Mouse (Mus musculus) intestine, embryonic 16.5 days (tissue): ENCODE data around the gene Plekhh2. TPM values are rescaled to one million over a fixed set of nuclear protein-coding genes. Genes with fewer than 3 reads are reported as not detected.
A peak's percentile ranks its signal among the peaks of the same experiment; 100 is the strongest.

Source experiments
- ATAC-seq: fragments of 200-750 bp; cut with Nextera tagmentation; 2 replicates; pipeline ENCODE4 v1.8.0; 2017; ENCODE audit warnings: moderate TSS enrichment, moderate library complexity
- H3K27ac ChIP-seq: fragments of 300-500 bp; sonication (generic); 2 replicates; pipeline ENCODE4 v1.5.1; 2014; ENCODE audit warnings: mild to moderate bottlenecking, low read length
- H3K27me3 ChIP-seq: fragments of 300-500 bp; sonication (generic); replicated peaks from 2 replicates; pipeline ENCODE4 v1.6.1; 2014; ENCODE audit warnings: low read length, control low read depth, mixed read lengths; ENCODE audit not compliant: control insufficient read depth, insufficient read depth
- H3K36me3 ChIP-seq: fragments of 300-500 bp; sonication (generic); 2 replicates; pipeline ENCODE4 v1.6.1; 2014; ENCODE audit warnings: low read length, control low read depth; ENCODE audit not compliant: control insufficient read depth, insufficient read depth
- H3K4me1 ChIP-seq: fragments of 300-500 bp; sonication (generic); 2 replicates; pipeline ENCODE4 v1.6.1; 2014; ENCODE audit warnings: low read length, control low read depth, mixed read lengths; ENCODE audit not compliant: control insufficient read depth, insufficient read depth
- H3K4me2 ChIP-seq: fragments of 300-500 bp; sonication (generic); 2 replicates; pipeline ENCODE4 v1.6.1; 2014; ENCODE audit warnings: low read depth, low read length, control low read depth
- H3K4me3 ChIP-seq: fragments of 300-500 bp; sonication (generic); 2 replicates; pipeline ENCODE4 v1.5.1; 2014; ENCODE audit warnings: mild to moderate bottlenecking, low read length
- H3K9ac ChIP-seq: fragments of 300-500 bp; sonication (generic); 2 replicates; pipeline ENCODE4 v1.6.1; 2014; ENCODE audit warnings: low read depth, low read length
- H3K9me3 ChIP-seq: fragments of 300-500 bp; sonication (generic); 2 replicates; pipeline ENCODE4 v1.6.1; 2016; ENCODE audit warnings: low read length, control low read depth; ENCODE audit not compliant: control insufficient read depth
- WGBS: fragments of 180-500 bp; shearing (Covaris S2); extraction: QIAGEN DNeasy Blood & Tissue Kit; methylation state at CpG from one replicate; pipeline ENCODE4 v1.1.7; 2014; 5-methylcytosine and 5-hydroxymethylcytosine counted together
- polyA plus RNA-seq: library from polyadenylated mRNA; unstranded; fragments of >200 nt; fragmentation: Nextera tagmentation; extraction: Ambion mirVana; gene quantifications from 2 replicates; pipeline ENCODE4 v1.2.1, GENCODE M21; 2015

Plekhh2 gene
- polyA plus RNA-seq, 1 experiment from 2014 or later = 6.1 TPM

DNA sequence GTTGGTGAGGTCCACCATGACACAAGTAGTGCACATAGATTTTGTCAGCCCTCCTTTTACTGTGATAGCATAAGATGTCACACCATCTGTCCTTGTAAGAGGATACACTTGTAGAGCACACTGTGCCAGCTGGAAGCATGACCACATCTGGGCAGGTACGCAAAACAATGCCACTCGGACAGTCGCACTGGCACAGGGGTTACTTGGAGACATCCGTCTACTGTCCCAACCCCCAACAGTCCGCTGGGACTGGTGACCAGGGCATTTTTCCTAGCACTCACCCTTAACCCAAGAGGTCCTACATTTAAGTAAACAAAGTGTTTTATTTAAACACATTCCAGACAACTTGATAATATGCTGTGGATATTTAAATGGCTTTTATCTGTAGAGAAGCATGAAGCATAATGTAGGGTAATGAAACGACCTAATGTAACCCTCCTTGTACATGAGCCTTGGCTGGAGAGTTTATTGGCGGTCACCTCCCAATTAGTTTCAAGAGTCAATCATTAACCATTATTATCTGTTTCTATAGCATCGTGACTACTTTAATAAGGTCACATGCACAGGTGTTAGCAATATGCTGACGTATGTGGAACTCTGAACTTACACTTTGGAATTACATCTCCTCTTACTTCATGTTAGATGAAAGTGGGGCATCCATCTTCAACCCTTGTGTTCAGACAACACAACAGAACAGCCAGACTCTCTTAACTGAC, 138.8 kb downstream of the Plekhh2 start:
- peaks cover 13% of the 10 kb centered on the region for H3K4me1 ChIP-seq
- H3K4me2 ChIP-seq = no peak overlapping the region
- no peaks in the 10 kb centered on the region for H3K36me3 ChIP-seq
- H3K27me3 ChIP-seq = no peaks in the 10 kb centered on the region
- ATAC-seq = peak; percentile 89
- H3K4me3 ChIP-seq = no peak overlapping the region
- no peak overlapping the region for H3K27ac ChIP-seq
- 71% methylated on average over 9 of the region's 9 CpGs for WGBS
- no peak overlapping the region for H3K9ac ChIP-seq
- H3K9me3 ChIP-seq = no peaks in the 10 kb centered on the region

- Histone ChIP-seq H3K4me2 (no peak overlapping the region), H3K9ac (no peak overlapping the region), H3K4me1 (peaks cover 6% of the 10 kb centered on the region; the same call in 1 of the 2 replicates), H3K27ac (no peak overlapping the region), H3K9me3 (no peaks in the 10 kb centered on the region), H3K4me3 (no peak overlapping the region), H3K36me3 (no peaks in the 10 kb centered on the region), H3K27me3 (no peaks in the 10 kb centered on the region)
- WGBS = 91% methylated on average over 9 of the region's 9 CpGs
- no peak for ATAC-seq
Measured at GRCm38 (mm10) chr17:84653544-84653943, 141.8 kb downstream of the Plekhh2 start.

DNA sequence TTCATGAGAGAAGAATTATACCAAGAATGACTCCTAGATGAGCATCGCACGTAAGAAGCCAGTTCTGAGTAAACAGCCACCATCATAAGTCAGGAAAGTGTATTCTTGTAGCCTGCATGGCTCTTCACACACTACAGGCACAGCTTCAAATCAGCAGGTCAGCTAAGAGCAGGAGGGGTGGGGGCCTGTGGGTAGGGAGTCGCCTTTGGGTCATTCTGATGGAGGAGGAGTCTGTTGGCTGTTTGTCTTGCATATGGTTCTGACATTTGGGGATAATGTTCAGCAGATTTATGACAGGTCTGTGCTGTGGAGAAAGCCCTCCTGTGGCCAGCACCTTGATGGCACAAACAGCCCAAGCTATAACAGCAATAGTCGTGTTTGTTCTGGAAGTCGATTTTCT, 144.5 kb downstream of the Plekhh2 start:
- Histone ChIP-seq H3K4me2 (no peak overlapping the region), H3K4me3 (no peak overlapping the region), H3K4me1 (peaks cover 6% of the 10 kb centered on the region; the same call in 1 of the 2 replicates), H3K36me3 (no peaks in the 10 kb centered on the region), H3K9ac (no peak overlapping the region), H3K9me3 (no peaks in the 10 kb centered on the region), H3K27me3 (no peaks in the 10 kb centered on the region), H3K27ac (no peak overlapping the region)
- no peak for ATAC-seq
- WGBS = 61% methylated on average over 5 of the region's 5 CpGs

DNA sequence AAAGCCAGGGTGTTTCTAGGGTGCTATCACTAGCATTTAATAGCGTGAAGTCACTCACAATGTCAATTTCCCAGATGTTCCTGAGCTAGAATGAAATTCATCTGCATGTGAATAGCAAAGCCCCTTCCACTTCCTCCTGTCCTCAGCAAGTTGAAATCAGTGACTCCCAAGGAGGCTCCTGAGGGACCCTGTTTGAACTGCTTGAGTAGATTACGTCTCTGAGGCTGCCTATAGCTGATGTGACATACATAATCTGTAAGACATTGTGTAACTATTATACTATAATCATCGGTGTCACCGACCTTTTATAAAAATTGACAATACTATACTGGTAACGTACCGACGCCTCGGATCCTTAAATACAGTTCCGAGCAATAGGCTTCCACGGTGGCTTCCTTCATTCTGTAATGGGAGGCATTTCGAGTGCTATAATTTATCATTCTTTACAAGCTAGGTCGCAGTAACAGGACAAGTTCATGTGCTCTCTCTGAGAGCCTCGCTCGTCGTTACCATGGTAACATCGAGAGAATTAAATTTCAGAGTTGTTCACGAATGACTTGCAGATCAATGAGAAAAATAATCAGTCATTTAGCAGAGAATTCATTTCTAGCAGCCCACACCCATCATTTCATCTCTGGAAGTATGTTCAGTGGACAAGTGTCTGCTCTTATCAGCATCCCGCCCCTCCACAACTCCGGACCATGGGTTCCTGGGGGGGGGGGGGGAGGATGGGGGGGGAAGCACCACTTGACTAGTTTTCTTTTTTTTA, 145.1 kb downstream of the Plekhh2 start:
- WGBS = 56% methylated on average over 19 of the region's 19 CpGs
- H3K27me3 ChIP-seq = no peaks in the 10 kb centered on the region
- H3K9ac ChIP-seq = no peak overlapping the region
- no peaks in the 10 kb centered on the region for H3K9me3 ChIP-seq
- no peak overlapping the region for H3K4me3 ChIP-seq
- no peak overlapping the region for H3K27ac ChIP-seq
- no peak overlapping the region for H3K4me2 ChIP-seq
- H3K4me1 ChIP-seq = peaks cover 9% of the 10 kb centered on the region
- no peaks in the 10 kb centered on the region for H3K36me3 ChIP-seq
- ATAC-seq = no peak

DNA sequence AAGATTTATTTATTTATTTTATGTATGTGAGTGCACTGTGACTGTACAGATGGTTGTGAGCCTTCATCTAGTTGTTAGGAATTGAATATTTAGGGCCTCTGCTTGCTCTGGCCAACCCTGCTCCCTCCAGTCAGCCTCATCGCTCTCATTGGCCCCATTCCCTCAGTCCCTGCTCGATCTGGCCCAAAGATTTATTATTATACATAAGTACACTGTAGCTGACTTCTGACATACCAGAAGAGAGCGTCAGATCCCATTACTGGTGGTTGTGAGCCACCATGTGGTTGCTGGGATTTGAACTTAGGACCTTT, 145.7 kb downstream of the Plekhh2 start:
- Histone ChIP-seq H3K27ac (no peak overlapping the region), H3K9me3 (no peaks in the 10 kb centered on the region), H3K36me3 (no peaks in the 10 kb centered on the region), H3K4me3 (no peak overlapping the region), H3K9ac (no peak overlapping the region), H3K4me1 (peaks cover 13% of the 10 kb centered on the region), H3K27me3 (no peaks in the 10 kb centered on the region), H3K4me2 (no peak overlapping the region)
- 59% methylated on average over 3 of the region's 3 CpGs for WGBS
- no peak for ATAC-seq

GRCm38 (mm10) chr17:84657782-84658181, 146.1 kb downstream of the Plekhh2 start:
- Histone ChIP-seq H3K4me2 (no peak overlapping the region), H3K9ac (no peak overlapping the region), H3K9me3 (no peaks in the 10 kb centered on the region), H3K4me1 (peaks cover 13% of the 10 kb centered on the region), H3K36me3 (no peaks in the 10 kb centered on the region), H3K27ac (no peak overlapping the region), H3K27me3 (no peaks in the 10 kb centered on the region), H3K4me3 (no peak overlapping the region)
- 64% methylated on average over 7 of the region's 7 CpGs for WGBS
- no peak for ATAC-seq

- Histone ChIP-seq H3K4me1 (peaks cover 13% of the 10 kb centered on the region), H3K4me2 (no peak overlapping the region), H3K9ac (no peak overlapping the region), H3K27me3 (no peaks in the 10 kb centered on the region), H3K36me3 (no peaks in the 10 kb centered on the region), H3K9me3 (no peaks in the 10 kb centered on the region), H3K27ac (no peak overlapping the region), H3K4me3 (no peak overlapping the region)
- WGBS = 33% methylated on average over 5 of the region's 5 CpGs
- ATAC-seq = no peak
Measured at GRCm38 (mm10) chr17:84658195-84658594, 146.5 kb downstream of the Plekhh2 start.

DNA sequence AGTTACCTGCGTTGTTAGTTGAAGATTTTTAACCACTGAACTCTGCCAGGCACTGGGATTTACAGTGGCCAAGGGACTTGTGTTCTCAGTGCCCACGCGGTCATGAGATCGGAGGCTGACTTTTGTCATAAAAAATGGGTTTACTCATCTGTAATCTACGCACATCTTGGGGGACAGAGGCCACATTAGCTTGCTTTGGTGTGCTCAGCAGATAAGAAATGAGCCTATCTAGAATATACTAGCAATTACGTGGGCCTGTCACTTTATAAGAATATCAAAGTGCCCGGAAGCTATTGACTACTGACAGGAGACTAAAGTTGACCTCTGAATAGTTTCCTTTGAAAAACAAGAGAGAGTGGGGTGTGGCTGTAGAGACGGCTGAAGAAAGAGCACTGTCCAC, 147.3 kb downstream of the Plekhh2 start:
- 58% methylated on average over 8 of the region's 8 CpGs for WGBS
- H3K27ac ChIP-seq = peak overlapping the region; percentile 65
- peak; percentile 69 for ATAC-seq
- peak overlapping the region; percentile 7; the same call in 1 of the 2 replicates for H3K4me2 ChIP-seq
- no peaks in the 10 kb centered on the region for H3K36me3 ChIP-seq
- H3K9ac ChIP-seq = no peak overlapping the region
- H3K27me3 ChIP-seq = no peaks in the 10 kb centered on the region
- no peaks in the 10 kb centered on the region for H3K9me3 ChIP-seq
- no peak overlapping the region for H3K4me3 ChIP-seq
- peaks cover 16% of the 10 kb centered on the region for H3K4me1 ChIP-seq

DNA sequence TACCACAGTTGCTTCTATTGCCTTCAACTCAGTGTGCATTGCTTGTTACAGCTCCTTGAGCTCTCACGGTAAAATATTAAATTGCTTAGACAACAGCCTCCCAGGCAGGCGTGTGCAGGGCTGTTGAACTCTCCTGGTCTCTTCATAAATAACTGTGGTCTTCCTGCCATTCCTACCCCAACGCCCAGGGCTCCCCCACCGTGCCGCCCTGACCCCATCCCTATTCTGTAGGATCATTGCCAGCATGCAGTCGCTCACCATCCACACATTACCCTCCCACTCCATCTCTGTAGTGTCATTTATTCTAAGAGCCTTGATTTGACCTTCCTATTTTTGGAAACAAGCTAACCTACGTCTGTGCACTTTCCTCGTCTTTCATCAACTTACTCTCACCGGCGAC, 153.4 kb downstream of the Plekhh2 start:
- Histone ChIP-seq H3K9me3 (no peaks in the 10 kb centered on the region), H3K27ac (peak overlapping the region; percentile 61; the same call in 1 of the 2 replicates), H3K9ac (no peak overlapping the region), H3K4me3 (no peak overlapping the region), H3K27me3 (no peaks in the 10 kb centered on the region), H3K4me1 (peaks cover 20% of the 10 kb centered on the region), H3K36me3 (no peaks in the 10 kb centered on the region), H3K4me2 (no peak overlapping the region)
- WGBS = 45% methylated on average over 10 of the region's 10 CpGs
- 0 out of 2 replicates have a peak, but pooled peaks have one; percentile 13 for ATAC-seq
